Mouse (Mus musculus) 3134 (cell line): Measurements from ENCODE around the gene Otoa.

ENCODE experiments used
- DNase-seq: peaks from one replicate; pipeline ENCODE4 v3.0.0-alpha.2; 2011; ENCODE audit warnings: low spot score; ENCODE audit not compliant: insufficient read length; ENCODE audit errors: extremely low read depth

Gene Otoa

GRCm38 (mm10) chr7:121081816-121082215, 366 bp downstream of the Otoa start:
- DNase-seq = no peak

GRCm38 (mm10) chr7:121082949-121083513, 1.6 kb downstream of the Otoa start:
- DNase-seq = peak; percentile 11

DNA sequence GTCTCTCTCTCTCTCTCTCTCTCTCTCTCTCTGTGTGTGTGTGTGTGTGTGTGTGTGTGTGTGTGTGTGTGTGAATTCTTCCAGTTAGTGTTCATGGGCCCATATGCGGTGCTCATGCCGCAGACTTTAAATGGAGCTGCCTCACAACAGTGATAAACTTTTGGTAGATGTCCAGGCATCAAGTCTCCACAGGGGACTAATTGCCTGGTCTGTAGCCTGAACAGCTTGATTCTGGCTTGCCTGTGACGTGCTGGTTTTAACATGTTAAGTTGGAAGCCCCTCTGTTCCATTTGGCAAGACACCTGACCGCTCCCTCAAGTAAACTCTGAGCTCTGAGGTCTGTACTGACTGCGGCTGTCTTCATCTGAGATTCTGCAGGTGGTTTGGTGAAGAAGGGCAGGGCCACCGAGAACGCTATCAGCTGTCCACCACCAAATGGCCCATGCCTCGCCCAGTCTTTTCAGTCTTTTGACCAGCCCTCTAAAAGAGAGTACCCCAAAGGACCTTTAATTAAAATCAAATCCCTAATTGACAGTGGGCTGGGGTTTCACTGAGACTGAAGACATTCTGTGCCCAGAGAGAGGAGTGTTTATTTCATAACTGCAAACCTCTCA, 3.5 kb downstream of the Otoa start:
- DNase-seq = no peak

DNA sequence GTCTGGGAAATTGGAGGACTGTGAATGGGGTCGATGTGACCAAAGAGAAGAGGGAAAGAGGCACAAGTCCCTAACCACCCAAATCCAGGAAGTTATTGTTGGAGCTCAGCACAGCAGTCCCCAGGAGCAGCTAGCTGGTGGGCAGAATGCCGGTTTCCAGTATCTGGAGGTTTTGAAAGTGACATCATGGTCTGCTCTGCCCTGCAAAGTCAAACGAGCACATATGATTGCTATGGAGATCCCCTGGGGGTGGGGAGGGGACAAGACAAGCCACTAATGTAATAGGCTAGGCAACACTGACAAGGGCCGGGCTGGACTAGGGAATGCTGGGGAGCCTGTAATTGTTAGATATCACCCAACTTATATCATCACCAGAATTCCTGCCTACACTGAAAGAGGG, 4.0 kb downstream of the Otoa start:
- no peak for DNase-seq

DNA sequence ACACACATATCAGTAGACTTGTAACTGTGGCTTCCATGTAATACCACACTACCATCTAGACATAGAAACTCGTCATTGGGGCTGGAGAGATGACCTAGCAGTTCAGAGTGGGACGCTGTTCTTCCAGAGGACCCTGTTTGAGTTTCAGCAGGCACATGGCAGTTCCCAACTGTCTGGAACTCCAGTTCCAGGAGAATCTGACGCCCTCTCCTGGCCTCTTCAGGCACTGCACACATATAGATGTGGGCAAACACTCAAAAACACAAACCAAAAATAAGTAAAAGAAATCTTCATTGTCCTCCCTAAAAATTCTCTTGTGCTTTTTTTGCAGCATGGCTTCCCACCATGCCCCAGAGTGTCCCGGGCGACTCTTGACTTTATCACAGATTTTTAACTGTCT, 7.3 kb downstream of the Otoa start:
- no peak for DNase-seq

- no peak for DNase-seq
Measured at GRCm38 (mm10) chr7:121090748-121091147, 9.3 kb downstream of the Otoa start.

GRCm38 (mm10) chr7:121093026-121093425, 11.6 kb downstream of the Otoa start:
- no peak for DNase-seq

DNA sequence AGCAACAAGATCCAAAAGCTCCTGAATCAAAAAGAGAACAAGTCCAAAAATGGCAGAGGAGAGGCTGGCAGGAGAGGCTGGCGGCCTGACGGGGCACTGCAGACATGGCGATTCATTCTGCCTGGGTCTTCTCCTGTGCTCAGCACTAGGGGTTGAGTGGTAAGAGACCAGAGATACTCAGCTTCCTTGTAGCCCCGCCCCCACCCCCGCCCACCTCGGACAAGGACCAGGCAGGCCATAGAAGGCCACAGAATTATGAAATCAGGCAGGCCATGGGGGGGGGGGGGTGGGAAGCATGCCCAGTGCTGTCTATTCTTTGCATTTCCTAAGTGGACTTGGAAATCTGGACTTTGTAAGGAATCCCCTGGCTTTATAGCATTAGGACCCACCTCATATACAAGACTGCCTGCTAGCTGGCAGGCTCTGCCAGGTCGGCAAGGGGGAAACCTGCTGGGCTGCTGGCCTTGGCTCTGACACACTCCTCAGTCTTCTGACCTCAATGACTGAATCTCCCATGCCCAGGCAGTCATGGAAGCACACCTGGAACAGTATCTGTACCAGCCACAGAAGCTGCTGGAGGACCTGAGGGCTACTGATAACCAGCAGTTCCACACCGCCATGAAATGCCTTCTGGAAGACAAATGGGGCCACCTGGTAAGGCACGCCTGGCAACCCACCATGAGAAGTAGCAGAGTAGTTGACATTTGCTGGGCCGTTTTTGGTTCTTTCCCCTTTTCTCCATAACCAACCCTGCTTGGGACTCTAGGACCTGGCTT, 17.4 kb downstream of the Otoa start:
- DNase-seq = no peak

DNA sequence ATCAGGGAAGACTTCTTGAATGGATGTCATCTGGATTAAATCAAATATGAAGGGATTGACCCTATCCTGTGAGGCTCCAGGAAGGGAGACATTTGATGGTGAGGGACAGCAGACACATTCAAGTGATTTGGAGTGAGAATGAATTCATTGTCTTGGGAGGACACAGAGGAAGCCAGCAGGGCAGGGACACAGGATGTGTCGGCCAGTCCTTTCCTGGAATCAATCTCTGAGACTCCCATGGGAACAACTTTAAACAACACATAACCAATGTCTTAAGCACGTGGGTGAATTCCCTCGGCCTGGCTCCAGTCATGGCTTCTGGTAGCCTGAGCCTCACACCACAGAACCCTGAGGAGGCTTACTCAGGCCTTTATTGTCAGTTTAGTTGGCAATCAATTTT, 26.4 kb downstream of the Otoa start:
- no peak for DNase-seq

GRCm38 (mm10) chr7:121111321-121111720, 29.9 kb downstream of the Otoa start:
- DNase-seq = no peak

DNA sequence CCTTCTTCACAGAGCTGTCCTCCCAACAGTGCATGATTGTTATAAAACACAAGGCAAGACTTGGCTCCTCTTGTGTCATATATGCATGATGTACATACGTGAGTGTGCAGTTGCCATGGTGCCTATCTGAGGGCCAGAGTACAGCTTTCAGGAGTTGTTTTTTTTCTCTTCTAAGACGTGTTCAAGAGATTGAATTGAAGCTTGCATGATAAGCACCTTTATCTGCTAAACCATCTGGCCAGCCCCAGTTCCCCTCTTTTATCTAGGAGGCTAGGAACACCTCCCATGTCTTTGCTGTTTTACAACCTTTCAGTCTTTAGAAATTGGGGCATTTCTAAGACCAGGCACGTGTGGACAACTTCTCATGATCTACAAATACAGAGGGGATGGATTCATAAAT, 30.3 kb downstream of the Otoa start:
- no peak for DNase-seq

DNA sequence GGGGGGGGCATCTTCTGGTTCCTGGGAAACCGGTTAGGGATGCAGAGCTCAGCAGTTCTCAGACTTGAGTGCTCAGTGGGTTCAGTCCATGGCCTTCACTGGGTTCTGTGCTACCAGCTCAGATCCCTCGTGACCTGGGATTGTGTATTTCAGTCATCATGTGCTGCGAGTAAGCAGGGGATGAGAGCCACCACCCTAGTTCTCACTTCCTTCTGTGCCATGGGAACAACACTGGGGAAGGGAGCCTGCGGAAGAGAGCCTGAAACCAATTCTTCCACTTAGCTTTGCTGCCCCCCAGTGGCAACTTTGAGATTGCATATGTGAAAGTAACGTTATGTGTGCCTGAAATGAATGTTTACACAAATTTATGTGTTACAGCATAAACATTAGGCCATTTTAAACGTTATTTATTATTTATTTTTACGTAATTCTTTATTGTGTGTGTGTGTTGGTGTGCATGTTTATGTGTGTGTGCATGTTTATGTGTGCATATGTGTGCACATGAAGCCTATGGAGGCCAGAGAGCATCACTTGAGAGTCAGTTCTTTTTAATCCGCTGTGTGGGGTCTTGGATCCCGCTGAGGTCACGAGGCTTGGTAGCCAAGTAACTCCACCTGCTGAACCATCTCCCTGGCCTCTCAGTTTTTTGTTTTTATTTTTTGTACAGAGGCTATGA, 38.8 kb downstream of the Otoa start:
- DNase-seq = peak; percentile 27

DNA sequence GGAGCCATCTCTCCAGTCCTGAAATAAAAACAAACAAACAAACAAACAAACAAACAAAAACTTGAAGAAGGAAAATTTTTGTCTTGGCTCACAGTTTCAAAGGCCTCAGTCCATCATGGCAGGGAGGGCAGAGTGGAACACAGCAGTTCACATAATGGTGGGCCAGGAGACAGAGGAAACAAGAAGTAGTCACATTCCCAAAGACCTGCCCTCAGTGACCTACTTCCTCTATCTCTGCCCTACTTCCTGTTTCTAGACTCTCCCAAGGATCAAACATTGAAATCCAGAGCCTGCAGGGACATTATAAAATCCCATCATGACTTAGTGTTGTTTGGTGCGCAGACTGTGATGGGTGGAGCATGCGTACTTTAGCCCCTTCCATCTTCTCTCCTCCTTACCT, 49.4 kb downstream of the Otoa start:
- DNase-seq = no peak

- no peak for DNase-seq
Measured at GRCm38 (mm10) chr7:121141274-121141673, 59.8 kb downstream of the Otoa start.

GRCm38 (mm10) chr7:121150662-121151061, 69.2 kb downstream of the Otoa start:
- no peak for DNase-seq

GRCm38 (mm10) chr7:121152186-121152585, 70.7 kb downstream of the Otoa start:
- no peak for DNase-seq

GRCm38 (mm10) chr7:121165616-121166015, 84.2 kb downstream of the Otoa start:
- DNase-seq = no peak

GRCm38 (mm10) chr7:121171888-121172287, 90.4 kb downstream of the Otoa start:
- DNase-seq = no peak

GRCm38 (mm10) chr7:121187201-121187786, 105.8 kb downstream of the Otoa start:
- no peak for DNase-seq

- DNase-seq = no peak
Measured at GRCm38 (mm10) chr7:121188976-121189375, 107.5 kb downstream of the Otoa start.

GRCm38 (mm10) chr7:121198933-121199332, 117.5 kb downstream of the Otoa start:
- DNase-seq = no peak
